Mouse (Mus musculus) ES-Bruce4 (cell line): ENCODE measurements around the gene Pakap.

Experiments
- CTCF ChIP-seq: IDR thresholded peaks from one replicate; pipeline ENCODE4 v1.8.1; 2011; ENCODE audit warnings: low read depth, low read length
- EP300 ChIP-seq: IDR thresholded peaks from 2 replicates; pipeline ENCODE4 v1.6.1; 2011; ENCODE audit warnings: low read depth, low read length; ENCODE audit not compliant: insufficient read depth
- POLR2A ChIP-seq: IDR thresholded peaks from one replicate; pipeline ENCODE4 v1.8.1; 2011; ENCODE audit warnings: low read length; ENCODE audit not compliant: insufficient read depth

DNA sequence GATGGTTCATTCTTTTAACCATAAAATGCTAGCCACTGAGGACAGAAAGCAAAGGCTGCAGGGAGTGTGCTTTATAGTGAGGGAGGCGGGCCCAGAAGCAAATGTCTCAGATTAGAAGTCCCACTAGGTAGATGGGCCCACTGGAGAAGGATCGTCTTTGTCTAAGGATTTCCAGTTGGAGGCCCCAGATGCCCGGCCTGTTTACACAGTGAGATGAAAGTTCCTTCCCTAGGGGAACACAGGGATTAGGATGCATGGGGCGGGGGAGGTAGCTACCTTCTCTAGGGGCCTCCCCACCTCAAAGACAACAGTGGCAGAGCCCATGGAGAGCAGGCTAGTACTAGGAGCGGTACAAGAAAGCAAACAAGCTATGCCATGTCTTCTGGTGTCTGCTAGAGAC, 327.2 kb downstream of the Pakap start:
- TF ChIP-seq CTCF (no peak), POLR2A (no peak), EP300 (no peak)
